25 mouse cellular contexts compared by ENCODE assay signal in genomic region chr7:43891788-43892187, GRCm38 (mm10). TPM values are rescaled to one million over a fixed set of nuclear protein-coding genes. Genes with fewer than 3 reads are reported as not detected.
"Had no signal": no experiment of that assay in that cellular context is flagged by ENCODE, and none has a peak within 500 bp of the region (broad histone marks: within the 10 kb centered on the region; RNA-seq: fewer than 3 reads in every experiment).

No protein-coding gene starts in this region.

- H3K36me3 ChIP-seq: limb, embryonic 12.5 days; limb, embryonic 15.5 days; midbrain, embryonic 12.5 days; midbrain, embryonic 15.5 days; neural tube, embryonic 12.5 days; neural tube, embryonic 15.5 days had no signal

- H3K27ac ChIP-seq: limb, embryonic 12.5 days; limb, embryonic 15.5 days; liver, embryonic 14.5 days; macrophage; midbrain, embryonic 12.5 days; midbrain, embryonic 15.5 days; neural tube, embryonic 12.5 days; neural tube, embryonic 15.5 days; stomach, postnatal 0 days had no signal

- H3K27me3 ChIP-seq: limb, embryonic 12.5 days; limb, embryonic 15.5 days; midbrain, embryonic 12.5 days; midbrain, embryonic 15.5 days; neural tube, embryonic 12.5 days; neural tube, embryonic 15.5 days had no signal

- H3K4me3 ChIP-seq: limb, embryonic 12.5 days; limb, embryonic 15.5 days; midbrain, embryonic 12.5 days; midbrain, embryonic 15.5 days; neural tube, embryonic 12.5 days; neural tube, embryonic 15.5 days had no signal

- H3K4me2 ChIP-seq: limb, embryonic 12.5 days; limb, embryonic 15.5 days; liver, embryonic 11.5 days; lung, embryonic 14.5 days; midbrain, embryonic 12.5 days; midbrain, embryonic 15.5 days; neural tube, embryonic 12.5 days; neural tube, embryonic 15.5 days had no signal

- DNase-seq: kidney, adult 2 months; kidney, postnatal 14 days; kidney, postnatal 4 days; left cerebral cortex, postnatal 4 days; liver, postnatal 0 days; lung, embryonic 14.5 days; right cerebral cortex, adult 18-20 months; right cerebral cortex, postnatal 14 days; right cerebral cortex, postnatal 4 days; thymus, adult 18-20 months; thymus, postnatal 36 days had no signal

- H3K4me1 ChIP-seq: limb, embryonic 15.5 days; midbrain, embryonic 12.5 days; midbrain, embryonic 15.5 days; neural tube, embryonic 12.5 days; neural tube, embryonic 15.5 days had no signal

- H3K9me3 ChIP-seq: limb, embryonic 12.5 days; limb, embryonic 15.5 days; midbrain, embryonic 12.5 days; midbrain, embryonic 15.5 days; neural tube, embryonic 12.5 days; neural tube, embryonic 15.5 days had no signal

- ATAC-seq: liver, postnatal 0 days; lung, postnatal 0 days; midbrain, embryonic 15.5 days had no signal

- H3K9ac ChIP-seq: limb, embryonic 12.5 days; limb, embryonic 15.5 days; liver, embryonic 14.5 days; liver, postnatal 0 days; lung, embryonic 14.5 days; midbrain, embryonic 12.5 days; midbrain, embryonic 15.5 days; neural tube, embryonic 12.5 days; neural tube, embryonic 15.5 days had no signal

RNA-seq across cellular contexts. Expression of gene Klk4, which starts 10.8 kb away (rescaled TPM):
- polyA plus RNA-seq: kidney, adult 2 months; limb, embryonic 12.5 days; limb, embryonic 15.5 days; liver, embryonic 14.5 days; liver, postnatal 0 days; lung, embryonic 14.5 days; lung, postnatal 0 days; macrophage; midbrain, embryonic 12.5 days; neural tube, embryonic 15.5 days; stomach, embryonic 14.5 days; stomach, postnatal 0 days; urinary bladder, adult 2 months had no signal

RNA-seq across cellular contexts. Expression of gene Klk15, which starts 41.8 kb away (rescaled TPM):
- polyA plus RNA-seq: kidney, embryonic 14.5 days; limb, embryonic 12.5 days; limb, embryonic 15.5 days; liver, embryonic 11.5 days; liver, embryonic 14.5 days; liver, postnatal 0 days; lung, embryonic 14.5 days; lung, postnatal 0 days; macrophage; midbrain, embryonic 12.5 days; midbrain, embryonic 15.5 days; neural tube, embryonic 12.5 days; neural tube, embryonic 15.5 days; stomach, embryonic 14.5 days; stomach, postnatal 0 days; urinary bladder, adult 2 months had no signal

RNA-seq across cellular contexts. Expression of gene Klk5, which starts 50.0 kb away (rescaled TPM):
- polyA plus RNA-seq: kidney, adult 2 months; kidney, embryonic 14.5 days; limb, embryonic 12.5 days; liver, embryonic 11.5 days; liver, embryonic 14.5 days; liver, postnatal 0 days; lung, embryonic 14.5 days; lung, postnatal 0 days; macrophage; midbrain, embryonic 15.5 days; neural tube, embryonic 12.5 days; neural tube, embryonic 15.5 days; stomach, embryonic 14.5 days; urinary bladder, adult 2 months had no signal

RNA-seq across cellular contexts. Expression of gene Klk1b8, which starts 58.7 kb away (rescaled TPM):
- polyA plus RNA-seq: kidney, embryonic 14.5 days; limb, embryonic 12.5 days; limb, embryonic 15.5 days; liver, embryonic 11.5 days; liver, embryonic 14.5 days; liver, postnatal 0 days; lung, embryonic 14.5 days; lung, postnatal 0 days; macrophage; midbrain, embryonic 12.5 days; midbrain, embryonic 15.5 days; neural tube, embryonic 12.5 days; neural tube, embryonic 15.5 days; stomach, embryonic 14.5 days; stomach, postnatal 0 days; urinary bladder, adult 2 months had no signal
